Mouse (Mus musculus) stomach, postnatal 0 days (tissue): Measurements from ENCODE around the gene Ldb3.

Source experiments
- CTCF ChIP-seq: IDR thresholded peaks from 2 replicates; pipeline ENCODE4 v1.5.1; 2016; ENCODE audit warnings: antibody characterized with exemption, low read depth, mild to moderate bottlenecking, moderate library complexity
- EP300 ChIP-seq: optimal IDR thresholded peaks from 2 replicates; pipeline ENCODE3; 2016; ENCODE audit warnings: antibody characterized with exemption

- TF ChIP-seq CTCF: no peak
- TF ChIP-seq EP300: no peak
Observed at GRCm38 (mm10) chr14:34588005-34588404, 477 bp downstream of the Ldb3 start.
